Mouse (Mus musculus) erythroblast, embryonic 14.5 days (primary cell): Measurements from ENCODE around the gene 4930402H24Rik. TPM values are rescaled to one million over a fixed set of nuclear protein-coding genes. Genes with fewer than 3 reads are reported as not detected.
A peak's percentile ranks its signal among the peaks of the same experiment; 100 is the strongest.

Experiments used
- H3K27me3 ChIP-seq: 2 replicates; pipeline ENCODE4 v1.6.1; 2012; ENCODE audit warnings: inconsistent platforms; ENCODE audit not compliant: control insufficient read depth
- H3K36me3 ChIP-seq: 2 replicates; pipeline ENCODE4 v1.6.1; 2012; ENCODE audit warnings: mild to moderate bottlenecking, inconsistent platforms; ENCODE audit not compliant: control insufficient read depth
- H3K4me1 ChIP-seq: 2 replicates; pipeline ENCODE4 v1.6.1; 2012; ENCODE audit warnings: inconsistent platforms; ENCODE audit not compliant: control insufficient read depth
- H3K4me3 ChIP-seq: replicated peaks from 2 replicates; pipeline ENCODE3; 2012; ENCODE audit warnings: moderate library complexity, mild to moderate bottlenecking, inconsistent platforms
- H3K9me3 ChIP-seq: 2 replicates; pipeline ENCODE4 v1.6.1; 2012; ENCODE audit warnings: low read length, inconsistent platforms, mixed read lengths; ENCODE audit not compliant: control insufficient read depth
- GATA1 ChIP-seq: IDR thresholded peaks from 2 replicates; pipeline ENCODE4 v1.6.1; 2012; ENCODE audit warnings: low read length, inconsistent platforms, mixed read lengths
- TAL1 ChIP-seq: IDR thresholded peaks from 3 replicates; pipeline ENCODE4 v1.6.1; 2012; ENCODE audit warnings: low read length, inconsistent platforms, mixed read lengths
- polyA plus RNA-seq: library from polyadenylated mRNA; stranded (reverse); fragments of >175 nt; gene quantifications from 2 replicates; pipeline ENCODE4 v1.2.3, GENCODE M21; 2012

Gene 4930402H24Rik
- polyA plus RNA-seq, 1 experiment: 0.11 TPM

- H3K27me3 ChIP-seq: no peaks in the 10 kb centered on the region
- TF ChIP-seq GATA1 (no peak), TAL1 (no peak)
- H3K4me3 ChIP-seq: no peak overlapping the region
- no peaks in the 10 kb centered on the region for H3K4me1 ChIP-seq
- peaks cover 2% of the 10 kb centered on the region; the same call in 1 of the 2 replicates for H3K36me3 ChIP-seq
- peaks cover 3% of the 10 kb centered on the region for H3K9me3 ChIP-seq
These were observed 19.2 kb downstream of the 4930402H24Rik start for GRCm38 (mm10) chr2:130886983-130887382.

GRCm38 (mm10) chr2:130877376-130877775, 28.8 kb downstream of the 4930402H24Rik start:
- Histone ChIP-seq H3K4me3 (no peak overlapping the region), H3K4me1 (no peaks in the 10 kb centered on the region), H3K36me3 (peaks cover 2% of the 10 kb centered on the region; the same call in 1 of the 2 replicates), H3K9me3 (no peaks in the 10 kb centered on the region), H3K27me3 (no peaks in the 10 kb centered on the region)
- no peak for TF ChIP-seq GATA1
- no peak for TF ChIP-seq TAL1

- TF ChIP-seq GATA1: no peak
- TF ChIP-seq TAL1: no peak
- no peaks in the 10 kb centered on the region for H3K27me3 ChIP-seq
- H3K4me3 ChIP-seq: no peak overlapping the region
These were observed 35.3 kb downstream of the 4930402H24Rik start for GRCm38 (mm10) chr2:130870916-130871315.

GRCm38 (mm10) chr2:130862091-130862490, 44.1 kb downstream of the 4930402H24Rik start:
- Histone ChIP-seq H3K4me3 (no peak overlapping the region), H3K4me1 (no peaks in the 10 kb centered on the region), H3K9me3 (no peaks in the 10 kb centered on the region), H3K27me3 (no peaks in the 10 kb centered on the region), H3K36me3 (no peaks in the 10 kb centered on the region)
- TF ChIP-seq TAL1: no peak
- TF ChIP-seq GATA1: no peak

More at GRCm38 (mm10) chr2:130870916-130871315, 35.3 kb downstream of the 4930402H24Rik start:
- Histone ChIP-seq H3K9me3 (no peaks in the 10 kb centered on the region), H3K36me3 (peaks cover 2% of the 10 kb centered on the region; the same call in 1 of the 2 replicates), H3K4me1 (no peaks in the 10 kb centered on the region)

- no peaks in the 10 kb centered on the region for H3K4me1 ChIP-seq
- no peak for TF ChIP-seq GATA1
- no peak for TF ChIP-seq TAL1
- no peaks in the 10 kb centered on the region for H3K9me3 ChIP-seq
- no peaks in the 10 kb centered on the region for H3K36me3 ChIP-seq
- H3K4me3 ChIP-seq: no peak overlapping the region
- no peaks in the 10 kb centered on the region for H3K27me3 ChIP-seq
These were observed 53.2 kb downstream of the 4930402H24Rik start for GRCm38 (mm10) chr2:130852964-130853363.

GRCm38 (mm10) chr2:130851363-130852246, 54.6 kb downstream of the 4930402H24Rik start:
- Histone ChIP-seq H3K4me3 (no peak overlapping the region), H3K36me3 (no peaks in the 10 kb centered on the region), H3K4me1 (no peaks in the 10 kb centered on the region), H3K9me3 (no peaks in the 10 kb centered on the region), H3K27me3 (no peaks in the 10 kb centered on the region)
- no peak for TF ChIP-seq TAL1
- no peak for TF ChIP-seq GATA1

GRCm38 (mm10) chr2:130849688-130850087, 56.5 kb downstream of the 4930402H24Rik start:
- H3K4me1 ChIP-seq: no peaks in the 10 kb centered on the region
- no peak for TF ChIP-seq GATA1
- TF ChIP-seq TAL1: no peak
- no peaks in the 10 kb centered on the region for H3K27me3 ChIP-seq
- H3K9me3 ChIP-seq: no peaks in the 10 kb centered on the region
- no peaks in the 10 kb centered on the region for H3K36me3 ChIP-seq
- no peak overlapping the region for H3K4me3 ChIP-seq

- TF ChIP-seq TAL1 (no peak), GATA1 (no peak)
- Histone ChIP-seq H3K4me3 (no peak overlapping the region), H3K4me1 (no peaks in the 10 kb centered on the region), H3K9me3 (no peaks in the 10 kb centered on the region), H3K27me3 (peaks cover 5% of the 10 kb centered on the region), H3K36me3 (no peaks in the 10 kb centered on the region)
These were observed 57.9 kb downstream of the 4930402H24Rik start for GRCm38 (mm10) chr2:130848313-130848712.

GRCm38 (mm10) chr2:130843623-130844022, 62.6 kb downstream of the 4930402H24Rik start:
- Histone ChIP-seq H3K4me1 (peaks cover 23% of the 10 kb centered on the region), H3K36me3 (no peaks in the 10 kb centered on the region), H3K9me3 (no peaks in the 10 kb centered on the region), H3K4me3 (no peak overlapping the region), H3K27me3 (peaks cover 24% of the 10 kb centered on the region)
- TF ChIP-seq TAL1 (no peak), GATA1 (no peak)

GRCm38 (mm10) chr2:130840846-130841245, 65.4 kb downstream of the 4930402H24Rik start:
- H3K9me3 ChIP-seq: no peaks in the 10 kb centered on the region
- H3K4me3 ChIP-seq: peak overlapping the region; percentile 92
- H3K27me3 ChIP-seq: peaks cover 24% of the 10 kb centered on the region
- H3K4me1 ChIP-seq: peaks cover 25% of the 10 kb centered on the region
- H3K36me3 ChIP-seq: peaks cover 10% of the 10 kb centered on the region
- no peak for TF ChIP-seq TAL1
- TF ChIP-seq GATA1: no peak
